Mouse (Mus musculus) thymus, adult 2 months (tissue): ENCODE measurements at regions not wholly inside any gene's neighbourhood (a gene's known extent, or its start where the extent isn't known, plus 50 kb on each side); places are given as distances from the start of the nearest gene placed in this dataset.

Experiments used
- DNase-seq: peaks from one replicate; pipeline ENCODE4 v3.0.0; 2021
- H3K27ac ChIP-seq: fragments of 200-500 bp; 2 replicates; pipeline ENCODE4 v1.5.1; 2012; ENCODE audit warnings: low read length, control low read depth; ENCODE audit not compliant: control insufficient read depth, insufficient read depth
- H3K27me3 ChIP-seq: fragments of 200-500 bp; 2 replicates; pipeline ENCODE4 v1.6.1; 2012; ENCODE audit warnings: mild to moderate bottlenecking, low read length, moderate library complexity, mixed read lengths; ENCODE audit not compliant: control insufficient read depth, insufficient read depth
- H3K36me3 ChIP-seq: fragments of 200-500 bp; 2 replicates; pipeline ENCODE4 v1.6.1; 2012; ENCODE audit warnings: mild to moderate bottlenecking, low read length, moderate library complexity; ENCODE audit not compliant: control insufficient read depth, insufficient read depth
- H3K4me1 ChIP-seq: fragments of 200-500 bp; replicated peaks from 2 replicates; pipeline ENCODE4 v1.6.1; 2012; ENCODE audit warnings: low read length; ENCODE audit not compliant: control insufficient read depth, insufficient read depth
- H3K4me3 ChIP-seq: fragments of 200-500 bp; 2 replicates; pipeline ENCODE4 v1.5.1; 2012; ENCODE audit warnings: mild to moderate bottlenecking, low read length, control low read depth, moderate library complexity; ENCODE audit not compliant: control insufficient read depth, insufficient read depth
- CTCF ChIP-seq: fragments of 200-500 bp; IDR thresholded peaks from 2 replicates; pipeline ENCODE4 v1.5.1; 2012; ENCODE audit warnings: mild to moderate bottlenecking, control low read depth, low read length, moderate library complexity, borderline replicate concordance; ENCODE audit not compliant: control insufficient read depth, poor library complexity, insufficient read depth; ENCODE audit errors: extremely low read depth
- POLR2A ChIP-seq: fragments of 200-500 bp; IDR thresholded peaks from 2 replicates; pipeline ENCODE4 v1.6.1; 2012; ENCODE audit warnings: mild to moderate bottlenecking, low read length, control low read depth, moderate library complexity; ENCODE audit not compliant: control insufficient read depth, poor library complexity, insufficient read depth; ENCODE audit errors: extremely low read depth
- WGBS: fragments of 180-500 bp; shearing (Covaris S2); methylation state at CpG from one replicate; pipeline ENCODE4 v1.1.7; 2018; 5-methylcytosine and 5-hydroxymethylcytosine counted together

GRCm38 (mm10) chr15:60537191-60537590 is 316.4 kb downstream of the Fam84b start:
- Histone ChIP-seq H3K27ac (no peak overlapping the region), H3K4me3 (no peak overlapping the region), H3K27me3 (no peaks in the 10 kb centered on the region), H3K4me1 (no peaks in the 10 kb centered on the region), H3K36me3 (no peaks in the 10 kb centered on the region)
- TF ChIP-seq CTCF = no peak
- TF ChIP-seq POLR2A = no peak
- DNase-seq = no peak
- WGBS = 88% methylated on average over 4 of the region's 4 CpGs

- H3K4me3 ChIP-seq = no peak overlapping the region
- TF ChIP-seq CTCF = no peak
- no peak for TF ChIP-seq POLR2A
- H3K4me1 ChIP-seq = no peaks in the 10 kb centered on the region
- 94% methylated on average over 9 of the region's 9 CpGs for WGBS
- DNase-seq = no peak
- no peaks in the 10 kb centered on the region for H3K27me3 ChIP-seq
- no peak overlapping the region for H3K27ac ChIP-seq
- no peaks in the 10 kb centered on the region for H3K36me3 ChIP-seq
Measured at GRCm38 (mm10) chr15:60534701-60535100, 318.9 kb downstream of the Fam84b start.

GRCm38 (mm10) chr15:60516810-60517209 is 336.8 kb downstream of the Fam84b start:
- no peaks in the 10 kb centered on the region for H3K27me3 ChIP-seq
- no peaks in the 10 kb centered on the region for H3K36me3 ChIP-seq
- H3K4me1 ChIP-seq = no peaks in the 10 kb centered on the region
- H3K27ac ChIP-seq = no peak overlapping the region
- 95% methylated on average over 2 of the region's 2 CpGs for WGBS
- no peak for TF ChIP-seq CTCF
- no peak for TF ChIP-seq POLR2A
- no peak overlapping the region for H3K4me3 ChIP-seq
- no peak for DNase-seq

GRCm38 (mm10) chr15:60476755-60477310 is 376.7 kb downstream of the Fam84b start:
- no peak for DNase-seq
- no peak for TF ChIP-seq POLR2A
- TF ChIP-seq CTCF = no peak
- 89% methylated on average over 4 of the region's 4 CpGs for WGBS

GRCm38 (mm10) chr15:60475086-60475485 is 378.5 kb downstream of the Fam84b start:
- WGBS = 82% methylated on average over 3 of the region's 3 CpGs

More at GRCm38 (mm10) chr15:60476755-60477310, 376.7 kb downstream of the Fam84b start:
- Histone ChIP-seq H3K4me3 (no peak overlapping the region), H3K36me3 (no peaks in the 10 kb centered on the region), H3K4me1 (no peaks in the 10 kb centered on the region), H3K27ac (no peak overlapping the region), H3K27me3 (no peaks in the 10 kb centered on the region)

GRCm38 (mm10) chr15:60431916-60432315 is 415.5 kb upstream of the 4933412E24Rik start:
- Histone ChIP-seq H3K27me3 (no peaks in the 10 kb centered on the region), H3K36me3 (no peaks in the 10 kb centered on the region), H3K4me3 (no peak overlapping the region), H3K4me1 (no peaks in the 10 kb centered on the region), H3K27ac (no peak overlapping the region)
- DNase-seq = no peak
- TF ChIP-seq CTCF = no peak
- TF ChIP-seq POLR2A = no peak
- 59% methylated on average over 1 of the region's 1 CpGs for WGBS

More at GRCm38 (mm10) chr15:60475086-60475485, 378.5 kb downstream of the Fam84b start:
- H3K27me3 ChIP-seq = no peaks in the 10 kb centered on the region
- DNase-seq = no peak
- H3K27ac ChIP-seq = no peak overlapping the region
- no peaks in the 10 kb centered on the region for H3K4me1 ChIP-seq
- H3K4me3 ChIP-seq = no peak overlapping the region
- no peak for TF ChIP-seq POLR2A
- TF ChIP-seq CTCF = no peak
- H3K36me3 ChIP-seq = no peaks in the 10 kb centered on the region

GRCm38 (mm10) chr15:60419081-60419480 is 402.7 kb upstream of the 4933412E24Rik start:
- Histone ChIP-seq H3K27me3 (no peaks in the 10 kb centered on the region), H3K36me3 (no peaks in the 10 kb centered on the region), H3K4me3 (no peak overlapping the region), H3K27ac (no peak overlapping the region), H3K4me1 (no peaks in the 10 kb centered on the region)
- 80% methylated on average over 1 of the region's 1 CpGs for WGBS
- no peak for DNase-seq
- TF ChIP-seq CTCF (no peak), POLR2A (no peak)
